Mouse (Mus musculus): ENCODE results near the gene Hyls1. TPM values are rescaled to one million over a fixed set of nuclear protein-coding genes. Genes with fewer than 3 reads are reported as not detected.

The Hyls1 gene
- polyA plus RNA-seq, 1 experiment from 2014 or later: 15.1 TPM

DNA sequence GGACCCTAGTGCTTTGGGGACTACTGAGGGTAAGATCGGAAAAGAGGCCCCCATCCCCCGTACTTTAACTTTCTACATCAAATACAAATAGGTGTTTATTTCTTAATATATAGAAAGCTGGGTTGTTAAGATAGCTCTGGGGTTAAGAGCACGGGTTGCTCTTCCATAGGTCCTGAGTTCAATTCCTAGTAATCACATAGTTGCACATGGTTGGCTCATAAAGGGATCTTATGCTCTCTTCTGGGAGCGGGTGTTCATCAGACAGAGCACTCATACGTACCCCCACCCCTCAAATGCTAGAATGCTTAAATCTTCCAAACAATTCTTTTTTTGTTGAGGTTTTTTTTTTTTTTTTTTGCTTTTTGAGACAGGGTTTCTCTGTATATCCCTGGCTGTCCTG, 465 bp upstream of the Hyls1 start:
- Histone ChIP-seq H3K4me3 (ENCODE audit: low read depth, low read length) (peak overlapping the region; percentile 70), H3K9ac (replicated peaks; ENCODE audit: low read depth, low read length) (no peak overlapping the region), H3K4me1 (ENCODE audit: control insufficient read depth, insufficient read depth, low read length) (peaks cover 4% of the 10 kb centered on the region; the same call in 1 of the 2 replicates), H3K27me3 (ENCODE audit: control insufficient read depth, insufficient read depth, low read length) (peaks cover 4% of the 10 kb centered on the region; the same call in 1 of the 2 replicates), H3K27ac (ENCODE audit: low read length) (no peak overlapping the region), H3K4me2 (replicated peaks; ENCODE audit: low read depth, low read length) (peak overlapping the region; percentile 53), H3K36me3 (ENCODE audit: control insufficient read depth, insufficient read depth, low read length) (peaks cover 16% of the 10 kb centered on the region; the same call in 1 of the 2 replicates), H3K9me3 (ENCODE audit: control insufficient read depth, low read depth, low read length) (no peaks in the 10 kb centered on the region)
- WGBS: 11% methylated on average over 5 of the region's 5 CpGs
- ATAC-seq (ENCODE audit: insufficient number of reproducible peaks, insufficient read depth, low FRiP score, low read depth): 0 out of 2 replicates have a peak, but pooled peaks have one; percentile 1

- ATAC-seq (ENCODE audit: insufficient number of reproducible peaks, insufficient read depth, low FRiP score, low read depth): no peak
- Histone ChIP-seq H3K4me1 (ENCODE audit: control insufficient read depth, insufficient read depth, low read length) (peaks cover 4% of the 10 kb centered on the region; the same call in 1 of the 2 replicates), H3K9me3 (ENCODE audit: control insufficient read depth, low read depth, low read length) (no peaks in the 10 kb centered on the region), H3K4me3 (ENCODE audit: low read depth, low read length) (no peak overlapping the region), H3K27me3 (ENCODE audit: control insufficient read depth, insufficient read depth, low read length) (no peaks in the 10 kb centered on the region), H3K36me3 (ENCODE audit: control insufficient read depth, insufficient read depth, low read length) (peaks cover 33% of the 10 kb centered on the region; the same call in 1 of the 2 replicates), H3K27ac (ENCODE audit: low read length) (no peak overlapping the region), H3K4me2 (replicated peaks; ENCODE audit: low read depth, low read length) (no peak overlapping the region), H3K9ac (replicated peaks; ENCODE audit: low read depth, low read length) (no peak overlapping the region)
- 87% methylated on average over 3 of the region's 3 CpGs for WGBS
Observed at GRCm38 (mm10) chr9:35567995-35568394, 2.2 kb downstream of the Hyls1 start.

GRCm38 (mm10) chr9:35564536-35565240, 5.5 kb downstream of the Hyls1 start:
- no peak overlapping the region for H3K4me3 ChIP-seq (ENCODE audit: low read depth, low read length)
- H3K9me3 ChIP-seq (ENCODE audit: control insufficient read depth, low read depth, low read length): no peaks in the 10 kb centered on the region
- H3K9ac ChIP-seq (replicated peaks; ENCODE audit: low read depth, low read length): no peak overlapping the region
- H3K36me3 ChIP-seq (ENCODE audit: control insufficient read depth, insufficient read depth, low read length): peaks cover 45% of the 10 kb centered on the region; the same call in 1 of the 2 replicates
- ATAC-seq (ENCODE audit: insufficient number of reproducible peaks, insufficient read depth, low FRiP score, low read depth): no peak
- H3K4me2 ChIP-seq (replicated peaks; ENCODE audit: low read depth, low read length): no peak overlapping the region
- peaks cover 11% of the 10 kb centered on the region; the same call in 1 of the 2 replicates for H3K4me1 ChIP-seq (ENCODE audit: control insufficient read depth, insufficient read depth, low read length)
- no peak overlapping the region for H3K27ac ChIP-seq (ENCODE audit: low read length)
- 90% methylated on average over 5 of the region's 5 CpGs for WGBS
- no peaks in the 10 kb centered on the region for H3K27me3 ChIP-seq (ENCODE audit: control insufficient read depth, insufficient read depth, low read length)

DNA sequence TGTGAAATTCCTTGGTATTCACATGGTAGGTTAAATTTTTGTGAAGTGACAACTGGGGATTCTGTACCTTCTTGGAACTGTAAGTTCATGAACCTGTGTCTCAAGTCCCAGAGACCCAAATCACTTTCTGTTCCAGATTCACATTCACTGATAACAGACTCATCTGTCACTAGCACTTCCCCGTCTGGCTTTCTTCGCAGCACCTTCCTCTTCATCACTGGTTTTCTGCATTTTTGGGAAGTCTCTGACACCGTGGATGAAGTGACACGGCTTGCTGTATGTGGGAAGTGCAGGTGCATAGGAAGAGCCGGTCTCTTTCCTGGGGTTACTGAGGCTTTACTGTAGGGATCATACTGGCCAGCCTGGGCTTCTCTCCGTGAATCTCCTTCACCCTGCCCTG, 8.6 kb downstream of the Hyls1 start:
- ATAC-seq (ENCODE audit: insufficient number of reproducible peaks, insufficient read depth, low FRiP score, low read depth): no peak
- no peak overlapping the region for H3K4me3 ChIP-seq (ENCODE audit: low read depth, low read length)
- H3K4me1 ChIP-seq (ENCODE audit: control insufficient read depth, insufficient read depth, low read length): peaks cover 12% of the 10 kb centered on the region; the same call in 1 of the 2 replicates
- H3K27me3 ChIP-seq (ENCODE audit: control insufficient read depth, insufficient read depth, low read length): no peaks in the 10 kb centered on the region
- H3K9ac ChIP-seq (replicated peaks; ENCODE audit: low read depth, low read length): no peak overlapping the region
- 86% methylated on average over 6 of the region's 6 CpGs for WGBS
- no peak overlapping the region for H3K4me2 ChIP-seq (replicated peaks; ENCODE audit: low read depth, low read length)
- no peaks in the 10 kb centered on the region for H3K9me3 ChIP-seq (ENCODE audit: control insufficient read depth, low read depth, low read length)
- H3K36me3 ChIP-seq (ENCODE audit: control insufficient read depth, insufficient read depth, low read length): peaks cover 37% of the 10 kb centered on the region; the same call in 1 of the 2 replicates
- no peak overlapping the region for H3K27ac ChIP-seq (ENCODE audit: low read length)

GRCm38 (mm10) chr9:35561076-35561475, 9.1 kb downstream of the Hyls1 start:
- Histone ChIP-seq H3K4me3 (ENCODE audit: low read depth, low read length) (no peak overlapping the region), H3K9me3 (ENCODE audit: control insufficient read depth, low read depth, low read length) (no peaks in the 10 kb centered on the region), H3K9ac (replicated peaks; ENCODE audit: low read depth, low read length) (no peak overlapping the region), H3K27me3 (ENCODE audit: control insufficient read depth, insufficient read depth, low read length) (no peaks in the 10 kb centered on the region), H3K4me1 (ENCODE audit: control insufficient read depth, insufficient read depth, low read length) (peaks cover 12% of the 10 kb centered on the region; the same call in 1 of the 2 replicates), H3K36me3 (ENCODE audit: control insufficient read depth, insufficient read depth, low read length) (peaks cover 33% of the 10 kb centered on the region; the same call in 1 of the 2 replicates), H3K27ac (ENCODE audit: low read length) (no peak overlapping the region), H3K4me2 (replicated peaks; ENCODE audit: low read depth, low read length) (no peak overlapping the region)
- 95% methylated on average over 11 of the region's 11 CpGs for WGBS
- ATAC-seq (ENCODE audit: insufficient number of reproducible peaks, insufficient read depth, low FRiP score, low read depth): no peak

DNA sequence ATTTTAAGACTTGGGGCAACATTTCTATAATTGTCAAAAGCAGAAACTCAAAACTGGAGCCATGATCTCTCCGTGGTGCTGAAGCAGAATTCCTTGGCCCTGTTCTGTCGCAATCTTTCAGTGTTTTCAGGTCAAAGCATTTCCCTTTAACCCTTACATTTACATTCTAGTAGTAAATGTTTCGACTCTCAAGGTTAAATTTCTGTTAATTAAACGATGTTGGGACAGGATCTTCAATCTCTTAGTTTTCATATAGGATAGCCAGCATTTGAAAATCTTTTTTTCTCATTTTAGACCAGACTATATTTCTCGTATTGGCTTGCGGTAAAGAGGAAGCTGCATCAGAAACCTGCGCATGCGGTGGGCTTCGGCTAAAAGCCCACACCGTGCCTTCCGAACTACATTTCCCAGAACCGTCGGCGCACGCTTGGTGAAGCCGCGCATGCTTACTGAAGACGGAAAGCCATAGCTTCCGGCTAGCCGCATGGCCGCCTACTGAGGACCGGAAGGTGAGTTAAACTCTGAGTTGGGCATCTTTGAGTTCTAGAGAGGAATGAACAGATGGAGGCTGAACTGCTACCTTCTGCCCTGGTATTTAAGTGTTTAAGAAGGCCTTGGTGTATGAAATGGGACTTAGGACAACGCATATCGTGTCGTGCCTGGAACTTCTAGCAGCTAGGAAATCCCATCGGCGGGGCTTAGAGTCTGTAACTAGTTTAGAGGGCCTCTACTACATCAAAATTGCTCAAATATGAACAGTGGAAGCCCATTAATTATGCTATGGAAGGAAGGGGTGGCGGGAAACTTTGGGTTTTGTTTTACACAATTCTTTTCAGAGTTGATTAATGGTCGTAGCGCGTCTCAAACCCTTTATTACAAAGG, 10.9 kb downstream of the Hyls1 start:
- peak; percentile 89; the same call in 1 of the 2 replicates for ATAC-seq (ENCODE audit: insufficient number of reproducible peaks, insufficient read depth, low FRiP score, low read depth)

DNA sequence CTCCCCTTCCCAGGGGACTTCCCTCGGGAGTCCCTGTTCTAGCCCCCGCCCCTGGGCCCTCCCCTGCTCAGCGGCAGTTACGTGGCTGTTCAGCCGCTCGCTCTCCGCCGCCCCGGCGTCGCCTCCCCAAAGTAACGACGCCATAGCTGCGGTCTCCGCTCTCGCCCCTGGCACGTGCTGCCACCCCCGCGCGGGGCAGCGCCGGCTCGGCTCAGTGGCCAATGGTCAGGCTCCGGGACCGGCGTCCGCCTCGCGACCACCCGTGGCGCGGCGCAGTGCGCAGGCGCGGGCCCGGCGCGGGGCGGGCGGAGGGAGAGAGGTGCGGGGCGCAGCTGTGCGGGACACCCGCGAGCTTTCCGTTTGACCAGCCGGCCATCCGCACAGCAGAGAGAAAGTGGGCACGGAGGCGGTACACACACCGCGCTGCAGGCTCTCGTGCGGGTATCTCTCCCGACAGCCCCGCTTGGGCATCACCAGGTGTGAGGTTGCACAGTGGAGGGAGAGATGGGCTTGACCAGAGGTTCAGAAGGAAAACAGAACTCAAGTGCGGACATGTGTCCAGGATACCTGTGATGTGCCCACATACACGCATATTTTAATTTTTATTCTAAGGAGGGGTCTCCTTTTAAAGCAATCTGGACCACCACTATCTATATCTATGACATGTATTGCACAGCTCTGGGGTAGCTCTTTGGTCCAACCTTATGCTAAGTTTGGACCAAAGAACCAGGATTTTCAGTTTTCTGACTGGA, 11.8 kb downstream of the Hyls1 start, which contains the start of the genes Ddx25 and Pus3:
Gene Ddx25 (minus strand): TSS at position 272 of the 752 bp plus-strand sequence.
Gene Pus3 (plus strand): TSS at position 339 of the 752 bp plus-strand sequence.
- Histone ChIP-seq H3K4me1 (ENCODE audit: control insufficient read depth, insufficient read depth, low read length) (peaks cover 12% of the 10 kb centered on the region; the same call in 1 of the 2 replicates), H3K27ac (ENCODE audit: low read length) (peak within 1 kb of the TSS; percentile 58; the same call in 1 of the 2 replicates), H3K4me2 (replicated peaks; ENCODE audit: low read depth, low read length) (peak within 1 kb of the TSS; percentile 97), H3K4me3 (ENCODE audit: low read depth, low read length) (peak within 1 kb of the TSS; percentile 79), H3K9me3 (ENCODE audit: control insufficient read depth, low read depth, low read length) (no peaks in the 10 kb centered on the region), H3K9ac (replicated peaks; ENCODE audit: low read depth, low read length) (peak within 1 kb of the TSS; percentile 50), H3K27me3 (ENCODE audit: control insufficient read depth, insufficient read depth, low read length) (no peaks in the 10 kb centered on the region), H3K36me3 (ENCODE audit: control insufficient read depth, insufficient read depth, low read length) (peaks cover 16% of the 10 kb centered on the region; the same call in 1 of the 2 replicates)
- ATAC-seq (ENCODE audit: insufficient number of reproducible peaks, insufficient read depth, low FRiP score, low read depth): peak; percentile 72
- WGBS: under 1% methylated on average over 59 of the region's 59 CpGs

More for the DNA sequence above, 10.9 kb downstream of the Hyls1 start:
- Histone ChIP-seq H3K9me3 (ENCODE audit: control insufficient read depth, low read depth, low read length) (no peaks in the 10 kb centered on the region), H3K27me3 (ENCODE audit: control insufficient read depth, insufficient read depth, low read length) (no peaks in the 10 kb centered on the region), H3K4me1 (ENCODE audit: control insufficient read depth, insufficient read depth, low read length) (peaks cover 12% of the 10 kb centered on the region; the same call in 1 of the 2 replicates), H3K4me2 (replicated peaks; ENCODE audit: low read depth, low read length) (peak overlapping the region; percentile 97), H3K36me3 (ENCODE audit: control insufficient read depth, insufficient read depth, low read length) (peaks cover 19% of the 10 kb centered on the region; the same call in 1 of the 2 replicates), H3K4me3 (ENCODE audit: low read depth, low read length) (peak overlapping the region; percentile 79), H3K27ac (ENCODE audit: low read length) (peak overlapping the region; percentile 58; the same call in 1 of the 2 replicates), H3K9ac (replicated peaks; ENCODE audit: low read depth, low read length) (peak overlapping the region; percentile 50)
- WGBS: 1% methylated on average over 31 of the region's 31 CpGs

All from stomach, embryonic 14.5 days (tissue).